ENCODE assay signal across 21 mouse cellular contexts in genomic region chr16:49924941-49925340, GRCm38 (mm10).
A peak's percentile ranks its signal among the peaks of the same experiment; 100 is the strongest.
DNase-seq lines count a peak whose midpoint lies in the region; ATAC-seq lines count a peak whose summit lies in the region.
"Had no signal": no experiment of that assay in that cellular context is flagged by ENCODE, and none has a peak within 500 bp of the region (broad histone marks: within the 10 kb centered on the region; RNA-seq: fewer than 3 reads in every experiment).

No protein-coding gene starts in this region.

- peak; percentile 48; the same call in 1 of the 2 replicates for ATAC-seq in forebrain, embryonic 16.5 days
- ATAC-seq in forebrain, embryonic 14.5 days, result no peak
- no peak for ATAC-seq in megakaryocyte-erythroid progenitor cell, adult 5-6 weeks (replicated peaks; ENCODE audit: low FRiP score, low TSS enrichment, poor library complexity, severe bottlenecking)
- ATAC-seq: forebrain, embryonic 15.5 days; intestine, embryonic 15.5 days had no signal

- no peaks in the 10 kb centered on the region; the same call in 1 of the 2 replicates for H3K9me3 ChIP-seq in forebrain, embryonic 16.5 days (ENCODE audit: control insufficient read depth, low read length)
- H3K9me3 ChIP-seq in forebrain, embryonic 14.5 days (replicated peaks; ENCODE audit: control insufficient read depth, low read length), result no peaks in the 10 kb centered on the region
- no peaks in the 10 kb centered on the region for H3K9me3 ChIP-seq in limb, embryonic 10.5 days (replicated peaks)
- H3K9me3 ChIP-seq: embryonic facial prominence, embryonic 13.5 days; forebrain, embryonic 15.5 days; heart, embryonic 15.5 days; hindbrain, embryonic 10.5 days; intestine, embryonic 15.5 days had no signal

- intact Hi-C loops in left cerebral cortex, postnatal 4 days (cut with DNase I), result no loop called here

- H3K4me1 ChIP-seq in forebrain, embryonic 16.5 days (replicated peaks; ENCODE audit: control insufficient read depth, insufficient read depth, low read length), result 0 out of 2 replicates have a peak, but pooled peaks cover 4% of the 10 kb centered on the region
- no peaks in the 10 kb centered on the region for H3K4me1 ChIP-seq in forebrain, embryonic 14.5 days (ENCODE audit: control insufficient read depth, insufficient read depth, low read length)
- peaks cover 27% of the 10 kb centered on the region for H3K4me1 ChIP-seq in limb, embryonic 10.5 days
- H3K4me1 ChIP-seq: forebrain, embryonic 15.5 days; heart, embryonic 15.5 days; hindbrain, embryonic 10.5 days; intestine, embryonic 15.5 days had no signal

- no peak for DNase-seq in forebrain, embryonic 14.5 days (ENCODE audit: low spot score)
- peak; percentile 43 for DNase-seq in left cerebral cortex, postnatal 4 days
- no peak for DNase-seq in left cerebral cortex, adult 9 months (ENCODE audit: low spot score in 2 of 2)
- peak; percentile 8 for DNase-seq in MN1 (ENCODE audit: low spot score)
- DNase-seq in limb, embryonic 10.5 days (ENCODE audit: low spot score), result no peak
- DNase-seq: adrenal gland, adult 2 months; adrenal gland, postnatal 25 days; cerebellum, adult 2 months; cerebellum, postnatal 36 days; gastrocnemius, postnatal 14 days; heart, adult 2 months; heart, postnatal 14 days had no signal

- H3K4me2 ChIP-seq in forebrain, embryonic 16.5 days (ENCODE audit: low read length), result no peak overlapping the region
- H3K4me2 ChIP-seq in forebrain, embryonic 14.5 days (ENCODE audit: low read length), result no peak overlapping the region
- H3K4me2 ChIP-seq: embryonic facial prominence, embryonic 13.5 days; forebrain, embryonic 15.5 days; heart, embryonic 11.5 days; heart, embryonic 15.5 days; intestine, embryonic 15.5 days had no signal

- H3K4me3 ChIP-seq in forebrain, embryonic 16.5 days (replicated peaks; ENCODE audit: low read length), result no peak overlapping the region
- H3K4me3 ChIP-seq in forebrain, embryonic 14.5 days (ENCODE audit: low read depth, low read length), result no peak overlapping the region
- no peak overlapping the region for H3K4me3 ChIP-seq in limb, embryonic 10.5 days
- H3K4me3 ChIP-seq: embryonic facial prominence, embryonic 13.5 days; forebrain, embryonic 15.5 days; heart, adult 2 months; heart, embryonic 15.5 days; hindbrain, embryonic 10.5 days; intestine, embryonic 15.5 days had no signal

- H3K36me3 ChIP-seq in forebrain, embryonic 16.5 days (ENCODE audit: control insufficient read depth, insufficient read depth), result no peaks in the 10 kb centered on the region
- no peaks in the 10 kb centered on the region for H3K36me3 ChIP-seq in forebrain, embryonic 14.5 days (ENCODE audit: control insufficient read depth, insufficient read depth, low read length)
- H3K36me3 ChIP-seq in limb, embryonic 10.5 days, result no peaks in the 10 kb centered on the region
- H3K36me3 ChIP-seq: embryonic facial prominence, embryonic 13.5 days; forebrain, embryonic 15.5 days; heart, embryonic 15.5 days; hindbrain, embryonic 10.5 days; intestine, embryonic 15.5 days had no signal

- WGBS in forebrain, embryonic 16.5 days, result 36% methylated on average over 1 of the region's 1 CpGs
- WGBS in forebrain, embryonic 14.5 days, result 55% methylated on average over 1 of the region's 1 CpGs
- 56% methylated on average over 1 of the region's 1 CpGs for WGBS in limb, embryonic 10.5 days

- no peaks in the 10 kb centered on the region for H3K27me3 ChIP-seq in forebrain, embryonic 16.5 days (replicated peaks; ENCODE audit: control insufficient read depth, insufficient read depth, low read length)
- no peaks in the 10 kb centered on the region for H3K27me3 ChIP-seq in forebrain, embryonic 14.5 days (replicated peaks; ENCODE audit: control insufficient read depth, insufficient read depth, low read length)
- no peaks in the 10 kb centered on the region for H3K27me3 ChIP-seq in limb, embryonic 10.5 days (ENCODE audit: low read depth, poor library complexity, severe bottlenecking)
- H3K27me3 ChIP-seq: CH12.LX; embryonic facial prominence, embryonic 13.5 days; forebrain, embryonic 15.5 days; heart, embryonic 15.5 days; intestine, embryonic 15.5 days had no signal

- no peak overlapping the region for H3K9ac ChIP-seq in forebrain, embryonic 16.5 days (replicated peaks; ENCODE audit: low read depth, low read length)
- no peak overlapping the region for H3K9ac ChIP-seq in forebrain, embryonic 14.5 days (ENCODE audit: low read length)
- H3K9ac ChIP-seq: embryonic facial prominence, embryonic 13.5 days; forebrain, embryonic 15.5 days; heart, embryonic 15.5 days; intestine, embryonic 15.5 days had no signal

- no peak overlapping the region for H3K27ac ChIP-seq in forebrain, embryonic 16.5 days (ENCODE audit: low read length)
- H3K27ac ChIP-seq in forebrain, embryonic 14.5 days (ENCODE audit: low read depth, low read length), result no peak overlapping the region
- peak overlapping the region; percentile 73 for H3K27ac ChIP-seq in limb, embryonic 10.5 days
- H3K27ac ChIP-seq: embryonic facial prominence, embryonic 13.5 days; forebrain, embryonic 15.5 days; heart, adult 2 months; heart, embryonic 15.5 days; hindbrain, embryonic 10.5 days; intestine, embryonic 15.5 days had no signal

Comparison
In these comparisons a context has a peak if more than half of its experiments do, and no peak if none do; other contexts are left out.
1. DNase-seq: peak in left cerebral cortex, postnatal 4 days (single experiment) and MN1 (single experiment); none in forebrain, embryonic 14.5 days (single experiment), left cerebral cortex, adult 9 months (0 of 2) and limb, embryonic 10.5 days (single experiment).